Mouse (Mus musculus): ENCODE results near the gene Hdhd5. TPM values are rescaled to one million over a fixed set of nuclear protein-coding genes. Genes with fewer than 3 reads are reported as not detected.

The Hdhd5 gene
- 33.6 TPM for polyA plus RNA-seq (2015; fragmentation: Illumina TruSeq; extraction: RNeasy Lipid Tissue Mini Kit (QIAGEN cat#74804); ENCODE audit: low read depth, low replicate concordance)

GRCm38 (mm10) chr6:120531020-120531965, at the start of gene Hdhd5:
Gene Hdhd5, minus strand, starts transcription at chr6:120531319.

GRCm38 (mm10) chr6:120493374-120494181, 37.5 kb downstream of the Hdhd5 start, which contains the start of gene Tmem121b:
Gene Tmem121b, minus strand, starts transcription at chr6:120493807.

GRCm38 (mm10) chr6:120463086-120463871, 67.8 kb downstream of the Hdhd5 start, which contains the start of gene Il17ra:
Gene Il17ra, plus strand, starts transcription at chr6:120463247.

Other genes starting within 250 kb of the Hdhd5 start
- not detected for gene D330020A13Rik, start 237.0 kb downstream of the Hdhd5 start, polyA plus RNA-seq (2015; fragmentation: Illumina TruSeq; extraction: RNeasy Lipid Tissue Mini Kit (QIAGEN cat#74804); ENCODE audit: low read depth, low replicate concordance)
- gene B4galnt3, start 236.8 kb downstream of the Hdhd5 start, polyA plus RNA-seq (2015; fragmentation: Illumina TruSeq; extraction: RNeasy Lipid Tissue Mini Kit (QIAGEN cat#74804); ENCODE audit: low read depth, low replicate concordance), result 0.64 TPM
- gene Kdm5a, start 167.2 kb downstream of the Hdhd5 start, polyA plus RNA-seq (2015; fragmentation: Illumina TruSeq; extraction: RNeasy Lipid Tissue Mini Kit (QIAGEN cat#74804); ENCODE audit: low read depth, low replicate concordance), result 20.4 TPM
- gene Ccdc77, start 166.9 kb downstream of the Hdhd5 start, polyA plus RNA-seq (2015; fragmentation: Illumina TruSeq; extraction: RNeasy Lipid Tissue Mini Kit (QIAGEN cat#74804); ENCODE audit: low read depth, low replicate concordance), result 5.6 TPM
- 11.5 TPM for gene Il17ra, start 68.1 kb downstream of the Hdhd5 start, polyA plus RNA-seq (2015; fragmentation: Illumina TruSeq; extraction: RNeasy Lipid Tissue Mini Kit (QIAGEN cat#74804); ENCODE audit: low read depth, low replicate concordance)
- gene Tmem121b, start 37.5 kb downstream of the Hdhd5 start, polyA plus RNA-seq (2015; fragmentation: Illumina TruSeq; extraction: RNeasy Lipid Tissue Mini Kit (QIAGEN cat#74804); ENCODE audit: low read depth, low replicate concordance), result 29.2 TPM
- 2.8 TPM for gene Cecr2, start 135.1 kb upstream of the Hdhd5 start, polyA plus RNA-seq (2015; fragmentation: Illumina TruSeq; extraction: RNeasy Lipid Tissue Mini Kit (QIAGEN cat#74804); ENCODE audit: low read depth, low replicate concordance)
- gene Slc25a18, start 242.3 kb upstream of the Hdhd5 start, polyA plus RNA-seq (2015; fragmentation: Illumina TruSeq; extraction: RNeasy Lipid Tissue Mini Kit (QIAGEN cat#74804); ENCODE audit: low read depth, low replicate concordance), result 90.7 TPM